Mouse (Mus musculus) embryo, embryonic 11 days (tissue): ENCODE measurements around the gene Igsf8.
A peak's percentile ranks its signal among the peaks of the same experiment; 100 is the strongest.

ENCODE experiments used
- DNase-seq: peaks from one replicate; pipeline ENCODE4 v3.0.0-alpha.2; 2015

The Igsf8 gene

GRCm38 (mm10) chr1:172305153-172305552 is 43.7 kb downstream of the Igsf8 start:
- DNase-seq: no peak

- DNase-seq: no peak
Measured at GRCm38 (mm10) chr1:172305635-172306034, 44.2 kb downstream of the Igsf8 start.

- no peak for DNase-seq
Measured at GRCm38 (mm10) chr1:172306196-172306595, 44.8 kb downstream of the Igsf8 start.

- DNase-seq: no peak
Measured at GRCm38 (mm10) chr1:172306885-172307284, 45.4 kb downstream of the Igsf8 start.

- DNase-seq: no peak
Measured at GRCm38 (mm10) chr1:172307936-172308335, 46.5 kb downstream of the Igsf8 start.

GRCm38 (mm10) chr1:172308409-172308808 is 47.0 kb downstream of the Igsf8 start:
- DNase-seq: no peak

- DNase-seq: peak; percentile 96
Measured at GRCm38 (mm10) chr1:172309699-172310398, 48.4 kb downstream of the Igsf8 start.

GRCm38 (mm10) chr1:172311248-172311906 is 49.9 kb downstream of the Igsf8 start:
- DNase-seq: peak; percentile 53

GRCm38 (mm10) chr1:172311921-172312767 is 50.7 kb downstream of the Igsf8 start:
- DNase-seq: peak; percentile 92

- no peak for DNase-seq
Measured at GRCm38 (mm10) chr1:172312768-172313561, 51.5 kb downstream of the Igsf8 start.

GRCm38 (mm10) chr1:172313613-172314411 is 52.4 kb downstream of the Igsf8 start:
- no peak for DNase-seq

- DNase-seq: no peak
Measured at GRCm38 (mm10) chr1:172314911-172315310, 53.5 kb downstream of the Igsf8 start.

- DNase-seq: no peak
Measured at GRCm38 (mm10) chr1:172317431-172317830, 56.0 kb downstream of the Igsf8 start.

- DNase-seq: no peak
Measured at GRCm38 (mm10) chr1:172317946-172318345, 56.5 kb downstream of the Igsf8 start.

- no peak for DNase-seq
Measured at GRCm38 (mm10) chr1:172318424-172319035, 57.1 kb downstream of the Igsf8 start.

GRCm38 (mm10) chr1:172319346-172319745 is 57.9 kb downstream of the Igsf8 start:
- DNase-seq: no peak

GRCm38 (mm10) chr1:172319921-172320411 is 58.5 kb downstream of the Igsf8 start:
- peak; percentile 52 for DNase-seq

- no peak for DNase-seq
Measured at GRCm38 (mm10) chr1:172322725-172323124, 61.3 kb downstream of the Igsf8 start.

GRCm38 (mm10) chr1:172323298-172323697 is 61.9 kb downstream of the Igsf8 start:
- DNase-seq: no peak

GRCm38 (mm10) chr1:172323801-172324359 is 62.4 kb downstream of the Igsf8 start:
- no peak for DNase-seq

GRCm38 (mm10) chr1:172324725-172325124 is 63.3 kb downstream of the Igsf8 start:
- DNase-seq: peak; percentile 92
